Mouse (Mus musculus): ENCODE data around the gene Ampd1.

DNA sequence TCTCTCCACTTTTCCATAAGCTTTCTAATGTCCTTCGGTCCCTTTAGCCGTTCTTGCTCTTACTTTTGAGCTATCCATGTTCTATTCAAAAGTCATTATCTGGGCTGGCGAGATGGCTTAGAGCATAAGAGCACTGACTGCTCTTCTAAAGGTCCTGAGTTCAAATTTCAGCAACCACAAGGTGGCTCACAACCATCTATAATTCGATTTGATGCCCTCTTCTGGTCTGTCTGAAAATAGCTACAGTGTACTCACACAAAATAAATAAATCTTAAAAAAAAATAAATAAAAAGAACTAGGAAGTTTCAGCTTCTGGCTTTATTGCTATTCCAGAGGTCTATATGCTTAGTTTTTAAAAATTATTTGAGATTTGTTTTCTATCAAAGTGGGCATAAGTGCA lies 74.0 kb downstream of the Ampd1 start:
- TF ChIP-seq CTCF (conservative IDR thresholded peaks at IDR 0.05 in 1 of 2, IDR thresholded peaks at IDR 0.05 in 1 of 2; ENCODE audit: low read depth in 2 of 2, low read length in 2 of 2): peak in 1 of 2 experiments; percentile 49; a peak in 2 of 4 replicates
- no peak for TF ChIP-seq TBP (conservative IDR thresholded peaks at IDR 0.05; ENCODE audit: low read depth, low read length)

Data from CH12.LX (cell line).